Mouse (Mus musculus) small intestine, adult 2 months (tissue): Measurements from ENCODE around the gene Arl16. TPM values are rescaled to one million over a fixed set of nuclear protein-coding genes. Genes with fewer than 3 reads are reported as not detected.
A peak's percentile ranks its signal among the peaks of the same experiment; 100 is the strongest.

ENCODE experiments used
- H3K27ac ChIP-seq: fragments of 200-500 bp; 2 replicates; pipeline ENCODE4 v1.5.1; 2012; ENCODE audit warnings: low read depth, low read length, control low read depth, inconsistent platforms; ENCODE audit not compliant: insufficient read depth
- H3K27me3 ChIP-seq: fragments of 200-500 bp; 2 replicates; pipeline ENCODE4 v1.6.1; 2012; ENCODE audit warnings: mild to moderate bottlenecking, moderate library complexity, low read length, inconsistent platforms; ENCODE audit not compliant: control insufficient read depth, insufficient read depth
- H3K36me3 ChIP-seq: fragments of 200-500 bp; 2 replicates; pipeline ENCODE4 v1.6.1; 2012; ENCODE audit warnings: mild to moderate bottlenecking, low read length, control low read depth, inconsistent platforms; ENCODE audit not compliant: control insufficient read depth, insufficient read depth
- H3K4me1 ChIP-seq: fragments of 200-500 bp; 2 replicates; pipeline ENCODE4 v1.6.1; 2012; ENCODE audit warnings: low read length, inconsistent platforms, mixed read lengths; ENCODE audit not compliant: control insufficient read depth, insufficient read depth, insufficient read length
- H3K4me3 ChIP-seq: fragments of 200-500 bp; 2 replicates; pipeline ENCODE4 v1.5.1; 2012; ENCODE audit warnings: low read depth, mild to moderate bottlenecking, control low read depth, inconsistent platforms, low read length, moderate library complexity
- CTCF ChIP-seq: fragments of 200-500 bp; IDR thresholded peaks from 2 replicates; pipeline ENCODE4 v1.5.1; 2012; ENCODE audit warnings: low read depth, mild to moderate bottlenecking, control low read depth, inconsistent platforms, low read length, moderate library complexity, mixed read lengths; ENCODE audit not compliant: insufficient replicate concordance, insufficient read length; ENCODE audit errors: extremely low read depth
- POLR2A ChIP-seq: fragments of 200-500 bp; IDR thresholded peaks from 2 replicates; pipeline ENCODE4 v1.6.1; 2012; ENCODE audit warnings: low read depth, mild to moderate bottlenecking, control low read depth, inconsistent platforms, low read length, moderate library complexity
- WGBS: fragments of 180-500 bp; shearing (Covaris S2); methylation state at CpG from one replicate; pipeline ENCODE4 v1.1.7; 2018; 5-methylcytosine and 5-hydroxymethylcytosine counted together
- polyA plus RNA-seq: library from polyadenylated mRNA; depleted of rRNA; stranded (reverse); fragments of >200 nt; gene quantifications from 2 replicates; pipeline ENCODE4 v1.2.3, GENCODE M21; 2012

Gene Arl16
- polyA plus RNA-seq, 1 experiment: 15.4 TPM

GRCm38 (mm10) chr11:120484265-120484981, 17.0 kb upstream of the Arl16 start, which contains the start of gene Mrpl12:
Mrpl12 (plus strand) TSS chr11:120484613.
- peak; percentile 61 for TF ChIP-seq POLR2A
- 0 out of 2 replicates have a peak, but pooled peaks have one; percentile 3 for TF ChIP-seq CTCF
- H3K4me3 ChIP-seq: peak within 1 kb of the TSS; percentile 88
- H3K4me1 ChIP-seq: peaks cover 8% of the 10 kb centered on the region; the same call in 1 of the 2 replicates
- H3K27me3 ChIP-seq: no peaks in the 10 kb centered on the region
- peak within 1 kb of the TSS; percentile 23 for H3K27ac ChIP-seq
- peaks cover 61% of the 10 kb centered on the region for H3K36me3 ChIP-seq
- under 1% methylated on average over 60 of the region's 60 CpGs for WGBS

DNA sequence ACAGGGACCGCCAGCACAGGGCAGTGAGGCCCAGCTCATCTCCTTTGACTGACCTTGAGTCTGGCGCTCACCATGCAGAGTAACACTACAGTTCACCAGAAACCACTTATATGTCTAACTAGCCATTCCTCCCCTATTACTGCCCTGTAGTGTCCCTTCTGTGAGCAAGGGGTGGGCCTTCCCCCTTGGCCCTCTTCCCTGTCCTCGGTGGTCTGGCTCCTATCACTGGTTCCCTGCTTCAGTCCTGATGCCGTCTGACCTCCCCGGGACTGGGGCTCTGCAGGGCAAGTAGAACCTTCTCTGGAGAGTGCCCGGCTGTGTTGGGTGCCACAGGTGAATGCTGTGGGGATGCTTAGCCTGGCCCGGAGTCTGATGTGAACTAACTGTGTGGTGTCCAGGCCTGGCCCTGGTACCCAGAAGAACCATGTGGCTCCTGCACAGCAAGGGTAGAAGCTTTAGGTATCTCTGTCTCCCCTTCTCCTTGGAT, 16.1 kb upstream of the Arl16 start:
- Histone ChIP-seq H3K36me3 (peaks cover 67% of the 10 kb centered on the region), H3K4me3 (no peak overlapping the region), H3K27me3 (no peaks in the 10 kb centered on the region), H3K27ac (no peak overlapping the region), H3K4me1 (peaks cover 5% of the 10 kb centered on the region; the same call in 1 of the 2 replicates)
- WGBS: 87% methylated on average over 7 of the region's 7 CpGs
- TF ChIP-seq POLR2A: no peak

DNA sequence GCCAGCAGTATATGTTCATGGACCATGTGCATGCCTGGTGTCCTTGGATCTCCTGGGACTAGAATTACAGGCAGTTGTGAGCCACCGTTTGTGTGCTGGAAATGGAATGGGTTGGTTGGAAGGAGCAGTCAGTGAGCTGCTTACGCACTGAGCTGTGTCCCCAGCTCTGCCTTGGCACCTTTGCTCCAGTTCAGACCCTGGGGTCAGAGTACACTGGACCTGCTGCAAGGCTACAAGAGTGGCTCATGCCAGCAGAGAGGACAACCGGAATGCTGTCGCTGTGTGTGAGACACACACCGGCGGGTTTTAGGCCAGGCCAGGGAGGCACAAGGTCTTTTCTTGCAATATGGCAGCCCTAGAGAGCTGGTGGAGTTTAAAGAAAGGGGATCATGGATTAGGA, 4.6 kb upstream of the Arl16 start:
- Histone ChIP-seq H3K27me3 (no peaks in the 10 kb centered on the region), H3K4me3 (no peak overlapping the region), H3K27ac (no peak overlapping the region), H3K36me3 (peaks cover 62% of the 10 kb centered on the region), H3K4me1 (peaks cover 8% of the 10 kb centered on the region; the same call in 1 of the 2 replicates)
- TF ChIP-seq POLR2A: no peak
- TF ChIP-seq CTCF: no peak
- WGBS: 91% methylated on average over 6 of the region's 6 CpGs

- peaks cover 29% of the 10 kb centered on the region for H3K36me3 ChIP-seq
- H3K27me3 ChIP-seq: no peaks in the 10 kb centered on the region
- peak overlapping the region; percentile 90 for H3K4me3 ChIP-seq
- peak overlapping the region; percentile 26 for H3K27ac ChIP-seq
- WGBS: under 1% methylated on average over 33 of the region's 33 CpGs
- TF ChIP-seq POLR2A (no peak; the same call in 1 of the 2 replicates), CTCF (no peak)
- peaks cover 14% of the 10 kb centered on the region for H3K4me1 ChIP-seq
These were observed 307 bp upstream of the Arl16 start for GRCm38 (mm10) chr11:120467736-120468092.

- Histone ChIP-seq H3K36me3 (peaks cover 21% of the 10 kb centered on the region), H3K4me3 (no peak overlapping the region), H3K27ac (no peak overlapping the region), H3K4me1 (peaks cover 14% of the 10 kb centered on the region), H3K27me3 (no peaks in the 10 kb centered on the region)
- 89% methylated on average over 4 of the region's 4 CpGs for WGBS
- no peak for TF ChIP-seq POLR2A
These were observed 1.9 kb downstream of the Arl16 start for GRCm38 (mm10) chr11:120465521-120465920.

DNA sequence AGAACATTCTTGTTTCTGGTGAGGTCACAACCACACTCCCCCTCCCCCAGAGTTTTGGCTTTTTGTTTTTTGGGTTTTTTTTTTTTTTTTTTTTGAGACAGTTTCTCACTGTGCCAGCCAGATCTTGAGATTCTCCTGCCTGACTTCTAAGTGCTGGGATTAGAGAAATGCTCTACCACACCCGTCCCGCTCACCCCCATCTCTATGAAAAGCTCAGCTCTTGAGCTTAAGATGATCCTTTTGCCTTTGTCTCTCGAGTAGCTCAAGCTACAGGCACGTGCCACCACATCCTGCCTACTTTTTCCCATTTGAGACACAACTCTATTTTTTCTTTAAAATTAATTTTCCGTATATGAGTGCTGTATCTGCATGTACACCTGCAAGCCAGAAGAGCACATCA, 3.0 kb downstream of the Arl16 start:
- peaks cover 14% of the 10 kb centered on the region for H3K4me1 ChIP-seq

DNA sequence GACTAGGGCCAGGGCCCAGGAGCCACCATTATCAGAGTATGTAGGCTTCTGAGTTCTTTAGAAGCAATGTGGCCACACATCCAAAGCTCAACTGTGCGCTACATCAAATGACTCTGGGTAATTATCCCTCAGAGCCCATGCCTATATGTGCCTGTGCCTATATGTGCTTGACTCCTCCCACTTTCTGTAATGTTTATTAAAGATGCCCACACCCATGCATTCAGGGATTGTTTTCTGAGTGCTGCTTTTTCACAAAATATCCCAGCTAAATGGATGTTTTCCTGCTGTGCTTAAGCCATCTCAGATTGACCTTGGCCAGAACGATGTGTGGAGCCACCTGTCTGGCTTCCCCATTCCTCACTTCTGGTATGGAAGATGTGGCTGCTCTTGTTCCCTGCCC, 3.9 kb downstream of the Arl16 start:
- no peak for TF ChIP-seq CTCF
- no peak for TF ChIP-seq POLR2A
- 87% methylated on average over 2 of the region's 2 CpGs for WGBS

More for the DNA sequence above, 3.0 kb downstream of the Arl16 start:
- WGBS: 86% methylated on average over 5 of the region's 5 CpGs
- Histone ChIP-seq H3K27ac (no peak overlapping the region), H3K4me3 (no peak overlapping the region), H3K36me3 (peaks cover 13% of the 10 kb centered on the region), H3K27me3 (no peaks in the 10 kb centered on the region)
- TF ChIP-seq POLR2A (no peak), CTCF (no peak)

More for the DNA sequence above, 3.9 kb downstream of the Arl16 start:
- Histone ChIP-seq H3K36me3 (peaks cover 13% of the 10 kb centered on the region), H3K4me1 (peaks cover 12% of the 10 kb centered on the region), H3K27me3 (no peaks in the 10 kb centered on the region), H3K4me3 (no peak overlapping the region), H3K27ac (no peak overlapping the region)
